Mouse (Mus musculus) NIH3T3 (cell line): ENCODE results near the gene Tmem158.

Experiments used
- DNase-seq: peaks from one replicate; pipeline ENCODE4 v3.0.0-alpha.2; 2012; ENCODE audit warnings: low read depth

The Tmem158 gene

GRCm38 (mm10) chr9:123260611-123261021, at the start of gene Tmem158:
Gene Tmem158 (minus strand): TSS chr9:123260764.
- peak; percentile 89 for DNase-seq

GRCm38 (mm10) chr9:123309685-123310365, 49.3 kb upstream of the Tmem158 start:
- peak; percentile 38 for DNase-seq

- peak; percentile 90 for DNase-seq
These were observed 48.5 kb upstream of the Tmem158 start for GRCm38 (mm10) chr9:123309073-123309472.

GRCm38 (mm10) chr9:123304917-123305316, 44.4 kb upstream of the Tmem158 start:
- peak; percentile 44 for DNase-seq

GRCm38 (mm10) chr9:123303952-123304351, 43.4 kb upstream of the Tmem158 start:
- DNase-seq, result no peak

- DNase-seq, result no peak
These were observed 42.3 kb upstream of the Tmem158 start for GRCm38 (mm10) chr9:123302759-123303313.

- DNase-seq, result no peak
These were observed 37.3 kb upstream of the Tmem158 start for GRCm38 (mm10) chr9:123297862-123298261.

- no peak for DNase-seq
These were observed 35.7 kb upstream of the Tmem158 start for GRCm38 (mm10) chr9:123296229-123296628.

GRCm38 (mm10) chr9:123294581-123294980, 34.0 kb upstream of the Tmem158 start:
- peak; percentile 53 for DNase-seq

GRCm38 (mm10) chr9:123288378-123288777, 27.8 kb upstream of the Tmem158 start:
- DNase-seq, result no peak

GRCm38 (mm10) chr9:123285623-123286022, 25.1 kb upstream of the Tmem158 start:
- DNase-seq, result peak; percentile 62

GRCm38 (mm10) chr9:123280775-123281174, 20.2 kb upstream of the Tmem158 start:
- no peak for DNase-seq

- DNase-seq, result no peak
These were observed 17.4 kb upstream of the Tmem158 start for GRCm38 (mm10) chr9:123278003-123278402.

- DNase-seq, result no peak
These were observed 14.8 kb upstream of the Tmem158 start for GRCm38 (mm10) chr9:123275373-123275772.

GRCm38 (mm10) chr9:123274674-123275073, 14.1 kb upstream of the Tmem158 start:
- DNase-seq, result no peak

GRCm38 (mm10) chr9:123273876-123274275, 13.3 kb upstream of the Tmem158 start:
- DNase-seq, result no peak

- DNase-seq, result no peak
These were observed 11.0 kb upstream of the Tmem158 start for GRCm38 (mm10) chr9:123271552-123271951.

GRCm38 (mm10) chr9:123269906-123270558, 9.5 kb upstream of the Tmem158 start:
- no peak for DNase-seq

GRCm38 (mm10) chr9:123259896-123260610, 511 bp downstream of the Tmem158 start:
- DNase-seq, result peak; percentile 60

- DNase-seq, result peak; percentile 91
These were observed 1.1 kb downstream of the Tmem158 start for GRCm38 (mm10) chr9:123259461-123259895.

GRCm38 (mm10) chr9:123258796-123259195, 1.8 kb downstream of the Tmem158 start:
- no peak for DNase-seq

GRCm38 (mm10) chr9:123255736-123256135, 4.8 kb downstream of the Tmem158 start:
- no peak for DNase-seq

GRCm38 (mm10) chr9:123247992-123248391, 12.6 kb downstream of the Tmem158 start:
- no peak for DNase-seq
